Mouse (Mus musculus): ENCODE data around the gene Map4k4.

- TF ChIP-seq ZMIZ1 (IDR thresholded peaks at IDR 0.05; ENCODE audit: low read depth, low read length) (no peak), POLR2A (IDR thresholded peaks at IDR 0.05; ENCODE audit: control insufficient read depth in 1 of 2, insufficient read depth in 1 of 2, low read depth in 1 of 2, low read length in 2 of 2, poor library complexity in 1 of 2) (no peak), ZC3H11A (IDR thresholded peaks at IDR 0.05; ENCODE audit: low read depth, low read length) (no peak), RCOR1 (IDR thresholded peaks at IDR 0.05; ENCODE audit: low read depth, low read length) (no peak), ZKSCAN1 (IDR thresholded peaks at IDR 0.05; ENCODE audit: low read depth, low read length) (no peak), USF1 (IDR thresholded peaks at IDR 0.05; ENCODE audit: low read depth, low read length) (no peak)
These were observed 145.0 kb downstream of the Map4k4 start for GRCm38 (mm10) chr1:40045686-40046085.

Measured in MEL (cell line).